Mouse (Mus musculus) cerebellum, adult 8-10 months (tissue): ENCODE data around the gene Sox14.

Experiments
- DNase-seq: peaks from one replicate; pipeline ENCODE4 v3.0.0; 2022

The Sox14 gene

DNA sequence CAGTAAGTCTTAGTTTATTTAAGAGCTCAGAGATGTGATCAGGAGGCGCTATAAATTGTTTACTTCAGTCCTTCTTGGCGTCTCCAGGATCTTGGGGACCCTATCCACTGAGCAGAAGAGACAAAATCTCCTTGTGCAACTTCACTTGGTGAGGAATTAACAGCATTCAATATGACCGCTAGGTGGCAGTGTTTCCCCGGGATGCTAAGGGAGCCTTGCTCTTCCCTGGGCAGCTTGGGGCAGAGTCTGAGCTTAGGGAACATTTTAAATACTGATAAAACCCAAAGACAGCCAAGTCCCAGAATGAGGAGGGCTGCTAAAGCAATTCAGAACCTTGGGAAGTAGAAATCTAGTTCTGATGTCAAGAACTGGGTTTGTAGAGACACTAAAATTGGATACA lies 29.1 kb downstream of the Sox14 start:
- DNase-seq, result peak; percentile 56

GRCm38 (mm10) chr9:99839367-99839766 lies 36.6 kb downstream of the Sox14 start:
- DNase-seq, result no peak

DNA sequence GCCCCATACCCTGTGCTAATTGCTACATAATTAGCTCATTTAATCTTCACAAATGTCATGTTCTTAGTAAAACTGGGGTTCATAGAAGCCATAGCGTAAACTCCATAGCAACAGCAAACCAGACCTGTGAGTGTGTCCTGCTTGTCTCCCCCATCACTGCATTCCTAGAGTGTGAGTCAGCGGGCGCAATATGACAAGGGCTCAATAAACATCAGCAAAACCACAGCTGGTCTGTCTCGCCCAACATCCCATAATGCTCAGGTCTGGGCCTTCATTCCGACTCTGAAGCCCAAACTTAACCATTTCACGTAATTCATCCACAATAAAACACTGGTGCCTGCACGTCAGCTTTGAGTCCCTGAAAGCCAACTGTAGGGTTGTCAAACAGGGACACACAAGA lies 37.1 kb downstream of the Sox14 start:
- no peak for DNase-seq

- DNase-seq, result no peak
These were observed 39.3 kb downstream of the Sox14 start for GRCm38 (mm10) chr9:99836707-99837106.

GRCm38 (mm10) chr9:99835624-99836430 lies 40.1 kb downstream of the Sox14 start:
- DNase-seq, result no peak
